Mouse (Mus musculus): ENCODE data around the gene Idh1. TPM values are rescaled to one million over a fixed set of nuclear protein-coding genes. Genes with fewer than 3 reads are reported as not detected.

Gene Idh1
- polyA plus RNA-seq, 1 experiment from 2014 or later = 159 TPM

- WGBS = 57% methylated on average over 4 of the region's 4 CpGs
- Histone ChIP-seq H3K4me2 (no peak overlapping the region), H3K9me3 (no peaks in the 10 kb centered on the region), H3K4me1 (0 out of 2 replicates have a peak, but pooled peaks cover 9% of the 10 kb centered on the region), H3K27ac (no peak overlapping the region), H3K27me3 (replicated peaks) (no peaks in the 10 kb centered on the region), H3K4me3 (replicated peaks) (no peak overlapping the region), H3K36me3 (peaks cover 6% of the 10 kb centered on the region; the same call in 1 of the 2 replicates), H3K9ac (no peak overlapping the region)
- no peak for ATAC-seq (ENCODE audit: insufficient read depth, low FRiP score, low read depth)
These were observed 10.1 kb downstream of the Idh1 start for GRCm38 (mm10) chr1:65176171-65176570.

GRCm38 (mm10) chr1:65173716-65174115 is 12.6 kb downstream of the Idh1 start:
- Histone ChIP-seq H3K27ac (no peak overlapping the region), H3K4me1 (0 out of 2 replicates have a peak, but pooled peaks cover 9% of the 10 kb centered on the region), H3K27me3 (replicated peaks) (no peaks in the 10 kb centered on the region), H3K4me2 (no peak overlapping the region), H3K9me3 (no peaks in the 10 kb centered on the region), H3K4me3 (replicated peaks) (no peak overlapping the region), H3K36me3 (peaks cover 17% of the 10 kb centered on the region), H3K9ac (no peak overlapping the region)
- WGBS = 86% methylated on average over 2 of the region's 2 CpGs
- ATAC-seq (ENCODE audit: insufficient read depth, low FRiP score, low read depth) = no peak

- Histone ChIP-seq H3K4me3 (replicated peaks) (no peak overlapping the region), H3K27ac (no peak overlapping the region), H3K9ac (no peak overlapping the region), H3K9me3 (no peaks in the 10 kb centered on the region), H3K4me2 (no peak overlapping the region), H3K36me3 (peaks cover 33% of the 10 kb centered on the region), H3K4me1 (0 out of 2 replicates have a peak, but pooled peaks cover 3% of the 10 kb centered on the region), H3K27me3 (replicated peaks) (no peaks in the 10 kb centered on the region)
- 84% methylated on average over 4 of the region's 4 CpGs for WGBS
- ATAC-seq (ENCODE audit: insufficient read depth, low FRiP score, low read depth) = no peak
These were observed 14.7 kb downstream of the Idh1 start for GRCm38 (mm10) chr1:65171579-65171978.

GRCm38 (mm10) chr1:65169947-65170346 is 16.4 kb downstream of the Idh1 start:
- Histone ChIP-seq H3K4me3 (replicated peaks) (no peak overlapping the region), H3K36me3 (peaks cover 40% of the 10 kb centered on the region), H3K9ac (no peak overlapping the region), H3K9me3 (no peaks in the 10 kb centered on the region), H3K27me3 (replicated peaks) (no peaks in the 10 kb centered on the region), H3K4me2 (no peak overlapping the region), H3K27ac (no peak overlapping the region), H3K4me1 (no peaks in the 10 kb centered on the region)
- no peak for ATAC-seq (ENCODE audit: insufficient read depth, low FRiP score, low read depth)
- 74% methylated on average over 5 of the region's 5 CpGs for whole genome bisulfite sequencing

- ATAC-seq (ENCODE audit: insufficient read depth, low FRiP score, low read depth) = no peak
- Histone ChIP-seq H3K27me3 (replicated peaks) (no peaks in the 10 kb centered on the region), H3K9ac (no peak overlapping the region), H3K9me3 (no peaks in the 10 kb centered on the region), H3K36me3 (peaks cover 45% of the 10 kb centered on the region), H3K4me2 (no peak overlapping the region), H3K4me3 (replicated peaks) (no peak overlapping the region), H3K27ac (no peak overlapping the region), H3K4me1 (no peaks in the 10 kb centered on the region)
- 79% methylated on average over 7 of the region's 7 CpGs for WGBS
These were observed 16.8 kb downstream of the Idh1 start for GRCm38 (mm10) chr1:65169536-65169935.

- Histone ChIP-seq H3K9ac (no peak overlapping the region), H3K27me3 (replicated peaks) (no peaks in the 10 kb centered on the region), H3K36me3 (peaks cover 56% of the 10 kb centered on the region), H3K4me3 (replicated peaks) (no peak overlapping the region), H3K27ac (no peak overlapping the region), H3K4me1 (no peaks in the 10 kb centered on the region), H3K4me2 (no peak overlapping the region), H3K9me3 (no peaks in the 10 kb centered on the region)
- WGBS = 88% methylated on average over 1 of the region's 1 CpGs
- no peak for ATAC-seq (ENCODE audit: insufficient read depth, low FRiP score, low read depth)
These were observed 18.8 kb downstream of the Idh1 start for GRCm38 (mm10) chr1:65167496-65167895.

- Histone ChIP-seq H3K27me3 (replicated peaks) (no peaks in the 10 kb centered on the region), H3K36me3 (peaks cover 62% of the 10 kb centered on the region), H3K9me3 (no peaks in the 10 kb centered on the region), H3K4me3 (replicated peaks) (no peak overlapping the region), H3K9ac (no peak overlapping the region), H3K4me1 (no peaks in the 10 kb centered on the region), H3K27ac (no peak overlapping the region), H3K4me2 (no peak overlapping the region)
- WGBS = 96% methylated on average over 1 of the region's 1 CpGs
- no peak for ATAC-seq (ENCODE audit: insufficient read depth, low FRiP score, low read depth)
These were observed 24.1 kb downstream of the Idh1 start for GRCm38 (mm10) chr1:65162210-65162609.

GRCm38 (mm10) chr1:65156111-65156510 is 30.2 kb downstream of the Idh1 start:
- no peak overlapping the region for H3K4me3 ChIP-seq (replicated peaks)
- no peak overlapping the region for H3K4me2 ChIP-seq
- no peaks in the 10 kb centered on the region for H3K4me1 ChIP-seq
- no peak for ATAC-seq (ENCODE audit: insufficient read depth, low FRiP score, low read depth)
- H3K9me3 ChIP-seq = no peaks in the 10 kb centered on the region
- WGBS = 92% methylated on average over 5 of the region's 5 CpGs
- H3K9ac ChIP-seq = no peak overlapping the region
- no peaks in the 10 kb centered on the region for H3K27me3 ChIP-seq (replicated peaks)
- peaks cover 22% of the 10 kb centered on the region for H3K36me3 ChIP-seq
- no peak overlapping the region for H3K27ac ChIP-seq

- H3K4me3 ChIP-seq (replicated peaks) = no peak overlapping the region
- ATAC-seq (ENCODE audit: insufficient read depth, low FRiP score, low read depth) = no peak
- no peaks in the 10 kb centered on the region for H3K27me3 ChIP-seq (replicated peaks)
- H3K9ac ChIP-seq = no peak overlapping the region
- no peak overlapping the region for H3K4me2 ChIP-seq
- H3K4me1 ChIP-seq = no peaks in the 10 kb centered on the region
- no peak overlapping the region for H3K27ac ChIP-seq
- peaks cover 11% of the 10 kb centered on the region; the same call in 1 of the 2 replicates for H3K36me3 ChIP-seq
- H3K9me3 ChIP-seq = no peaks in the 10 kb centered on the region
These were observed 31.5 kb downstream of the Idh1 start for GRCm38 (mm10) chr1:65154814-65155213.

GRCm38 (mm10) chr1:65147971-65148370 is 38.3 kb downstream of the Idh1 start:
- H3K4me3 ChIP-seq (replicated peaks) = no peak overlapping the region
- H3K27ac ChIP-seq = no peak overlapping the region

GRCm38 (mm10) chr1:65147326-65147725 is 39.0 kb downstream of the Idh1 start:
- ATAC-seq (ENCODE audit: insufficient read depth, low FRiP score, low read depth) = no peak

More at GRCm38 (mm10) chr1:65147971-65148370, 38.3 kb downstream of the Idh1 start:
- no peaks in the 10 kb centered on the region for H3K36me3 ChIP-seq
- no peaks in the 10 kb centered on the region for H3K27me3 ChIP-seq (replicated peaks)
- no peak for ATAC-seq (ENCODE audit: insufficient read depth, low FRiP score, low read depth)
- no peaks in the 10 kb centered on the region for H3K9me3 ChIP-seq
- WGBS = 73% methylated on average over 3 of the region's 3 CpGs
- no peak overlapping the region for H3K4me2 ChIP-seq
- H3K4me1 ChIP-seq = no peaks in the 10 kb centered on the region
- H3K9ac ChIP-seq = no peak overlapping the region

GRCm38 (mm10) chr1:65146601-65147000 is 39.7 kb downstream of the Idh1 start:
- Histone ChIP-seq H3K4me3 (replicated peaks) (no peak overlapping the region), H3K9me3 (no peaks in the 10 kb centered on the region), H3K4me1 (no peaks in the 10 kb centered on the region), H3K9ac (no peak overlapping the region), H3K27ac (no peak overlapping the region), H3K36me3 (no peaks in the 10 kb centered on the region), H3K4me2 (no peak overlapping the region), H3K27me3 (replicated peaks) (no peaks in the 10 kb centered on the region)
- WGBS = 25% methylated on average over 2 of the region's 2 CpGs
- no peak for ATAC-seq (ENCODE audit: insufficient read depth, low FRiP score, low read depth)

More at GRCm38 (mm10) chr1:65147326-65147725, 39.0 kb downstream of the Idh1 start:
- WGBS = 89% methylated on average over 5 of the region's 5 CpGs
- Histone ChIP-seq H3K4me2 (no peak overlapping the region), H3K36me3 (no peaks in the 10 kb centered on the region), H3K9ac (no peak overlapping the region), H3K27ac (no peak overlapping the region), H3K4me3 (replicated peaks) (no peak overlapping the region), H3K27me3 (replicated peaks) (no peaks in the 10 kb centered on the region), H3K9me3 (no peaks in the 10 kb centered on the region), H3K4me1 (no peaks in the 10 kb centered on the region)

- Histone ChIP-seq H3K36me3 (no peaks in the 10 kb centered on the region), H3K9me3 (no peaks in the 10 kb centered on the region), H3K27ac (no peak overlapping the region), H3K4me3 (replicated peaks) (no peak overlapping the region), H3K4me2 (no peak overlapping the region), H3K9ac (no peak overlapping the region), H3K4me1 (no peaks in the 10 kb centered on the region), H3K27me3 (replicated peaks) (no peaks in the 10 kb centered on the region)
- 79% methylated on average over 2 of the region's 2 CpGs for WGBS
- no peak for ATAC-seq (ENCODE audit: insufficient read depth, low FRiP score, low read depth)
These were observed 41.5 kb downstream of the Idh1 start for GRCm38 (mm10) chr1:65144783-65145182.
